Comparison of ENCODE assay signal across 13 mouse cellular contexts in the genomic region with DNA sequence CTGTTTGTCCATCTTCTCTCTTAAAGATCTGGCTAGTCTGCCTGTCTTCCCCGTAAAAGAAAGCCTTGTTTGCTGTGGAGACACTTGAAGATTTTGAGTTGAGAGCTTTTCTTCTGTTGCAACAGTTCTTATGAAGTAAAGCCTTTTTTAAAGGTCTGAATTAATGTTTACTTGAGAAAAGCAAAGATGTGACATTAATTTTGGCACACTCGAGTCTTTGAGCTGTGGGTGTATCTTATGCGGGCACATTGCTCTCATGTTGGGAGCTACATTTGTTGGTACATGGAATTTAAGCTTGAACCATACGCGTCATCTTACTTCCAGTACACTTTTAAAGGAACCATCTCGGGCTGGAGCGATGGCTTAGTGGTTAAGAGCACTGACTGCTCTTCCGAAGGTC. TPM values are rescaled to one million over a fixed set of nuclear protein-coding genes. Genes with fewer than 3 reads are reported as not detected.
"Had no signal": no experiment of that assay in that cellular context is flagged by ENCODE, and none has a peak within 500 bp of the region (broad histone marks: within the 10 kb centered on the region; RNA-seq: fewer than 3 reads in every experiment).

No protein-coding gene starts in this region.

- H3K27ac ChIP-seq: hindbrain, postnatal 0 days; limb, embryonic 15.5 days; liver, embryonic 13.5 days; midbrain, embryonic 13.5 days; stomach, embryonic 15.5 days had no signal

- ATAC-seq: hindbrain, postnatal 0 days; liver, postnatal 0 days; midbrain, embryonic 13.5 days had no signal

- H3K4me2 ChIP-seq: limb, embryonic 15.5 days; liver, embryonic 13.5 days; midbrain, embryonic 13.5 days; stomach, embryonic 15.5 days had no signal

- H3K27me3 ChIP-seq: limb, embryonic 15.5 days; liver, embryonic 13.5 days; midbrain, embryonic 13.5 days; stomach, embryonic 15.5 days had no signal

- DNase-seq: kidney, adult 11 months; layer of hippocampus, adult 9-11 months; layer of hippocampus, postnatal 36 days; liver, embryonic 13.5 days; liver, postnatal 0 days; right cerebral cortex, postnatal 14 days; thymus, adult 2 months; thymus, postnatal 25 days had no signal

- H3K9me3 ChIP-seq: limb, embryonic 15.5 days; liver, embryonic 13.5 days; midbrain, embryonic 13.5 days; stomach, embryonic 15.5 days had no signal

- H3K9ac ChIP-seq: limb, embryonic 15.5 days; liver, embryonic 13.5 days; liver, postnatal 0 days; midbrain, embryonic 13.5 days; stomach, embryonic 15.5 days had no signal

- H3K4me3 ChIP-seq: limb, embryonic 15.5 days; liver, embryonic 13.5 days; midbrain, embryonic 13.5 days; stomach, embryonic 15.5 days had no signal

- H3K36me3 ChIP-seq: limb, embryonic 15.5 days; liver, embryonic 13.5 days; midbrain, embryonic 13.5 days; stomach, embryonic 15.5 days had no signal

RNA-seq across cellular contexts. Expression of a gene that starts 12.9 kb away (rescaled TPM):
- polyA plus RNA-seq: intestine, embryonic 14.5 days; liver, embryonic 13.5 days; liver, postnatal 0 days; stomach, embryonic 15.5 days had no signal
